Mouse (Mus musculus) kidney, embryonic 15.5 days (tissue): ENCODE data around the gene Gm45837. TPM values are rescaled to one million over a fixed set of nuclear protein-coding genes. Genes with fewer than 3 reads are reported as not detected.

Experiments
- ATAC-seq: fragments of 200-750 bp; cut with Nextera tagmentation; replicated peaks from 2 replicates; pipeline ENCODE4 v1.8.0; 2017; ENCODE audit warnings: moderate TSS enrichment; ENCODE audit not compliant: low FRiP score
- H3K27ac ChIP-seq: fragments of 300-500 bp; sonication (generic); 2 replicates; pipeline ENCODE4 v1.5.1; 2015; ENCODE audit warnings: mild to moderate bottlenecking, inconsistent platforms
- H3K27me3 ChIP-seq: fragments of 300-500 bp; sonication (generic); 2 replicates; pipeline ENCODE4 v1.6.1; 2015; ENCODE audit warnings: inconsistent platforms
- H3K36me3 ChIP-seq: fragments of 300-500 bp; sonication (generic); 2 replicates; pipeline ENCODE4 v1.6.1; 2015; ENCODE audit warnings: inconsistent platforms
- H3K4me1 ChIP-seq: fragments of 300-500 bp; sonication (generic); 2 replicates; pipeline ENCODE4 v1.6.1; 2015; ENCODE audit warnings: inconsistent platforms
- H3K4me2 ChIP-seq: fragments of 300-500 bp; sonication (generic); 2 replicates; pipeline ENCODE4 v1.6.1; 2015; ENCODE audit warnings: moderate library complexity, mild to moderate bottlenecking, inconsistent platforms
- H3K4me3 ChIP-seq: fragments of 300-500 bp; sonication (generic); replicated peaks from 2 replicates; pipeline ENCODE4 v1.5.1; 2015; ENCODE audit warnings: mild to moderate bottlenecking, inconsistent platforms
- H3K9ac ChIP-seq: fragments of 300-500 bp; sonication (generic); 2 replicates; pipeline ENCODE4 v1.6.1; 2015; ENCODE audit warnings: mild to moderate bottlenecking, inconsistent platforms
- H3K9me3 ChIP-seq: fragments of 300-500 bp; sonication (generic); replicated peaks from 2 replicates; pipeline ENCODE4 v1.6.1; 2016; ENCODE audit warnings: inconsistent platforms
- WGBS: fragments of 180-500 bp; shearing (Covaris S2); methylation state at CpG from one replicate; pipeline ENCODE4 v1.1.7; 2015; ENCODE audit warnings: mixed read lengths; 5-methylcytosine and 5-hydroxymethylcytosine counted together
- polyA plus RNA-seq: library from polyadenylated mRNA; unstranded; fragments of >200 nt; fragmentation: Nextera tagmentation; extraction: Ambion mirVana; gene quantifications from 2 replicates; pipeline ENCODE4 v1.2.1, GENCODE M21; 2015

Gene Gm45837
- polyA plus RNA-seq, 1 experiment from 2014 or later, result 0.21 TPM

DNA sequence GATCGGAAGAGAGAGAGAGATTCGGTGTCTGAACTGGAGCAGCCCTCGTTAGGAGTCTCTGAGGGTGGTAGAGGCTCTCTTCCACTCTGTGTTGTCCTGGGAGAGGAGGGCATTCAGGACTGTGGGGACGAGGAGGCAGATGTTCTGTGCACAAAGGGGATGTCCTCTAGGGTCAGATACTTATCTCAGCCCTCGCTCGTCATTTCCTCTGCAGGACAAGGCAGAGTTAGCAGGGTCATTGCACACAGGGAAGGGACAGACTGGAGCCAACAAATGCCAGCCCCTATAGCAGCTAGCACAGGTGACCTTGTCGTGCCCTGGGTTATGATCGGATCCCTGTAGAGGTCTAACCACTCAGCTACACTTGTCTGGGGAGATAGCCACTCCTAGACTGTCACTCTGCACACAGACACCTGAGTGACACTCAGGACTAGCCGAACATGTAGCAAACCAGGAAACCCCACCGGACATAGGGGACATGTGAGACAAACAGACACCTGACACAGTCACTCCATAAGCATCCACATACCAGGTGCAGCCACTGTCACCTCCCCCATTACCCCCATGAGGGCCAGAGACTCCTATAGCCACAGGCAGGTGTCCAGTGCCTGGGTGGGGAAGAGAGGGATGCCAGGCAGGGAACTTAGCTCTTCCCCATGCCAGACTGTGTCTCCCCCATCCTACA is 49.4 kb downstream of the Gm45837 start:
- Histone ChIP-seq H3K27ac (no peak overlapping the region), H3K36me3 (no peaks in the 10 kb centered on the region), H3K9me3 (no peaks in the 10 kb centered on the region), H3K4me1 (peaks cover 77% of the 10 kb centered on the region), H3K4me3 (no peak overlapping the region), H3K27me3 (no peaks in the 10 kb centered on the region), H3K9ac (no peak overlapping the region), H3K4me2 (no peak overlapping the region)
- 43% methylated on average over 10 of the region's 10 CpGs for WGBS
- ATAC-seq, result no peak

DNA sequence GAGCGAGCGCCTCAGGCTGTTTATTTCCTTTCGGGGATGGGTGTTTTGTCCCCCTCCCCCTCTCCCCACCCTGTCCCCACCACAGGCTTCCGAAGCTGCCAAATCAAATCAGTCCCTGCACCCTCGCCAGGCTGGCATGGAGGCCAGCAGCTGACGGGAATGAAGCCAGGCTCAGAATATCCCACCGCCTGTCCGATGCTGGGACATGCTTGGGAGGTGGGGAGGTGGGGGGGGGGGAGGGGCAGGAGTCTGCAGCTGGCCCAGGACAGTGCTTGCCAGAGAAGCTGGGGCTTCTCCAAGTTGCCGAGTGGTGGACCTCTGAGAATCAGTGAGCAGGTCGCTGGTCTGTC is 49.9 kb downstream of the Gm45837 start:
- Histone ChIP-seq H3K9ac (no peak overlapping the region), H3K4me2 (no peak overlapping the region), H3K27me3 (no peaks in the 10 kb centered on the region), H3K27ac (no peak overlapping the region), H3K4me1 (peaks cover 78% of the 10 kb centered on the region), H3K36me3 (no peaks in the 10 kb centered on the region), H3K4me3 (no peak overlapping the region), H3K9me3 (no peaks in the 10 kb centered on the region)
- no peak for ATAC-seq
- 53% methylated on average over 10 of the region's 10 CpGs for WGBS

DNA sequence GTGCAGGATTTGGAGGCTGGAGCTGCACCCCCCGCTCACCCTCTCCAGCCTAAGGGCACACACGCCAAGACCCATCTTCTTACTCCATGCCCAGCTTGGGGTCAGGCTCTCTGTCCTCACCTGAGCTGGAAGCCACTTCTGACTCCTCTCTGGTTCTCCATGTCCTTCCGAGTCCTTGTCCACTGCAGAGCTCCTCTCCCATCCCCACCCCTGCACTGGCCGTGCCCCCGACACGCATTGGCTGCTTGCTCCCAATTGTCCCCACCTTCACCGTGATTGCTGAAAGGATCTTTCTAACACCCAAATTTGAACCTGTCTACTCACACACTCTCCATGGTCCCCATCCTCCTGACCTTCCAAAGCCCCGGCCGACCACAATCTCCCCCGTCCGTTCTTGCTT is 50.9 kb downstream of the Gm45837 start:
- Histone ChIP-seq H3K4me3 (no peak overlapping the region), H3K4me2 (no peak overlapping the region), H3K27me3 (no peaks in the 10 kb centered on the region), H3K36me3 (no peaks in the 10 kb centered on the region), H3K9me3 (no peaks in the 10 kb centered on the region), H3K27ac (no peak overlapping the region), H3K4me1 (peaks cover 83% of the 10 kb centered on the region), H3K9ac (no peak overlapping the region)
- ATAC-seq, result no peak
- 69% methylated on average over 11 of the region's 11 CpGs for WGBS

DNA sequence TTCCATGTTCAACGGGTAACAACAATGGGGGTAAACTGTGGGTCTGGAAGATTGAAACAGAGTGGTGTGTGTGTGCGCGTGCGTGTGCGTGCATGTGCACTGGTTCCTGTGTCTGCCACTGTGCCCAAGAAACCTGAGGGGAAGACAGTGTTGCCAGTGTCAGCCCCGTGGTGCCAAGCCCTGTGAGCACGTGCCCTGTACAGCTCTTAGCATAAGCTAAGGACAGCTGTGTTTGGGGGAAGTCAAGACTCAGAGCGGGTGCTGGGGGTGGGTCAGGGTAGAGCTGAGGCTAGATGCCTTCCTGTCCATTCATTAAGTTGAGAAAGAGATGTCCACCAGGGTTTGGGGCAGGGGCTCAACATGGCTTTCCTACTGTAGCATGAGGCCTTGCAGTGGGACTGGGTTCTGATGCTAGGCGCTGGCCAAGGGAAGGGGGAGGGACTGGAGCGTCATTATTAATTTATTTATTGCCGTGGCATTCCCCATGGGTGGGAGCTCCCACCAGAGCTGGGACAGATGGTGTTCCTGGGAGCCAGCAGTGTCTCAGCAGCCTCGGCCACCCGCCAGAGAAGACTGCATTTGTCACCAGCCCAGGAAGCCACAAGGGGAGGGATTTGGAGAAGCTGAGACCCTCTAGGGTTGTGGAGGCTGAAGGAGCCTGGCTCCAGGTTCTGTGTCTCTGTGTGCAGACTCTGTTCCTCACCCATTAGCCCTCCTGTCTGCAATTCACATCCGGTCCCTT is 51.8 kb downstream of the Gm45837 start:
- no peaks in the 10 kb centered on the region for H3K36me3 ChIP-seq
- H3K4me3 ChIP-seq, result no peak overlapping the region
- H3K4me2 ChIP-seq, result no peak overlapping the region
- 69% methylated on average over 14 of the region's 14 CpGs for WGBS
- no peaks in the 10 kb centered on the region for H3K27me3 ChIP-seq
- no peaks in the 10 kb centered on the region for H3K9me3 ChIP-seq
- peaks cover 82% of the 10 kb centered on the region for H3K4me1 ChIP-seq
- H3K9ac ChIP-seq, result no peak overlapping the region
- H3K27ac ChIP-seq, result peak overlapping the region; percentile 23
- no peak for ATAC-seq

DNA sequence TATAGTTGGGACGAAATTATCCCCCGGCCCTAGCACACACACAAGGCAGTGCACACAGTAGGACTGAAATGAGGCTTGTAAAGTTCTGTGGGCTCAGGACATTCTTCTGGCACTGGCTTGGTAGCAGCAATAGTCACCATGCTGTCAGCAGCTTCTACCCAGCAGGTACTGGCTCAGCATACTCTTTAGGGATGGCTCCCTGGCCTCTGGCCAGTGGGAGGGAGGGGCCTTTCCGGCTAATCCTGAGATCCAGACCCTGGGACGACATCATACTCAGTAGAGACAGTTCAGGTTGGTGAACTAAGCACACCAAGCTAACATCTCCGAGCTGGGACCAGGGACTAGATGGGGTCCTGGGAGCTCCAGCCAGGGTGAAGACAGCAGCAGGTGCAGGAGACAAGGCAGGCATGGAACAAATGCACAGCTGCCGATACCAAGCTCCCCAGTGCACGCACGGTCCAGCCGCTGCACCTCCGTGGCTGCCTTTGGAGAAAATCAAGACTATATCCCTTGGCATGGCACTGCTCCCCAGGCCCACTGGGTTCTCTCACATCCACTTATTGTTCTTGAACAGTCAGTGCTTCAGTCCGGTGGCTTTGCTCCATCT is 53.1 kb downstream of the Gm45837 start:
- Histone ChIP-seq H3K4me3 (no peak overlapping the region), H3K4me2 (no peak overlapping the region), H3K27me3 (no peaks in the 10 kb centered on the region), H3K9ac (no peak overlapping the region), H3K27ac (no peak overlapping the region), H3K9me3 (no peaks in the 10 kb centered on the region), H3K4me1 (peaks cover 72% of the 10 kb centered on the region), H3K36me3 (no peaks in the 10 kb centered on the region)
- no peak for ATAC-seq
- 75% methylated on average over 11 of the region's 11 CpGs for WGBS

DNA sequence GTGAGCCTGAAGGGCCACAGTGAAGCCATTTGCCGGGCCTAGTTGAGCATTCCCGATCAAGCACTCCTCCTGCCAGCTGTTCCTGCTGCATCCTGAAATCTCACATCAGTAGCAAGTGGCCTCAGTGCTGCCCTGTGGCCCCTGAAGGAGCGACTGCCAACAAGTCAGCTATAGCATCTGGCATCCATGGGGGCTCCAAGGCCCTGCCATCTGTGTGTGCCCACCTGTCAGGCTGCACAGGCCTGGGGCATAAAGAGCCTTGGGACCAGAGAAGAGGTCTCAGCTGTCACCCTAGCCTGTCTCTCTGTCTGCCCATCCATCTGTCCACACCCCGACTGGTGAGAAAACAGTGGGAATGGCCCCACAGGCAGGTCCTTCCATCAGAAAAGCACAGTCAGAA is 54.2 kb downstream of the Gm45837 start:
- H3K4me2 ChIP-seq, result no peak overlapping the region
- ATAC-seq, result no peak
- no peaks in the 10 kb centered on the region for H3K36me3 ChIP-seq
- H3K27ac ChIP-seq, result peak overlapping the region; percentile 72
- peaks cover 64% of the 10 kb centered on the region for H3K4me1 ChIP-seq
- no peaks in the 10 kb centered on the region for H3K9me3 ChIP-seq
- no peak overlapping the region for H3K4me3 ChIP-seq
- WGBS, result 51% methylated on average over 4 of the region's 4 CpGs
- no peaks in the 10 kb centered on the region for H3K27me3 ChIP-seq
- H3K9ac ChIP-seq, result no peak overlapping the region

DNA sequence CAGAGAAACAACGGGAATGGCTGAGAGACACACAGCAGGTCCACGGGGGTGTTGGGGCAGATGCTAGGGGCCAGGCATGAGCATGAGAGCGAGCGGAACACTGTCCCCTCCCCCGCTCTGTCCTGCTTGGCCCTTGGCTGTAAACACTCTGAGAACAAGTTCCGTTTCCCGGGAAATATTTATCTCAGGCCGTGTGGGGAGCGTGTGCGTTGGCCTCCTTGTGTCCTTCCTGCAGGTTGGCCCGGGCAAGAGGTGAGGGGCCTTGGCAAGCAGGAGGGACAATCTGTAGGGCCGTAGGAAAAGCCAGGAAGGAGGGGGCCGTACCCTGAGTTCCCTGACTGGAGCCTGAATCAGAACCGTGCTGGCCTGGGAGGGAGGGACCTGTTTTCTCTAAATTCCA is 54.7 kb downstream of the Gm45837 start:
- no peaks in the 10 kb centered on the region for H3K36me3 ChIP-seq
- no peak overlapping the region for H3K9ac ChIP-seq
- peak; percentile 43 for ATAC-seq
- H3K27me3 ChIP-seq, result no peaks in the 10 kb centered on the region
- 22% methylated on average over 14 of the region's 14 CpGs for WGBS
- H3K27ac ChIP-seq, result peak overlapping the region; percentile 72
- H3K4me3 ChIP-seq, result no peak overlapping the region
- H3K4me1 ChIP-seq, result peaks cover 59% of the 10 kb centered on the region
- no peaks in the 10 kb centered on the region for H3K9me3 ChIP-seq
- H3K4me2 ChIP-seq, result no peak overlapping the region

DNA sequence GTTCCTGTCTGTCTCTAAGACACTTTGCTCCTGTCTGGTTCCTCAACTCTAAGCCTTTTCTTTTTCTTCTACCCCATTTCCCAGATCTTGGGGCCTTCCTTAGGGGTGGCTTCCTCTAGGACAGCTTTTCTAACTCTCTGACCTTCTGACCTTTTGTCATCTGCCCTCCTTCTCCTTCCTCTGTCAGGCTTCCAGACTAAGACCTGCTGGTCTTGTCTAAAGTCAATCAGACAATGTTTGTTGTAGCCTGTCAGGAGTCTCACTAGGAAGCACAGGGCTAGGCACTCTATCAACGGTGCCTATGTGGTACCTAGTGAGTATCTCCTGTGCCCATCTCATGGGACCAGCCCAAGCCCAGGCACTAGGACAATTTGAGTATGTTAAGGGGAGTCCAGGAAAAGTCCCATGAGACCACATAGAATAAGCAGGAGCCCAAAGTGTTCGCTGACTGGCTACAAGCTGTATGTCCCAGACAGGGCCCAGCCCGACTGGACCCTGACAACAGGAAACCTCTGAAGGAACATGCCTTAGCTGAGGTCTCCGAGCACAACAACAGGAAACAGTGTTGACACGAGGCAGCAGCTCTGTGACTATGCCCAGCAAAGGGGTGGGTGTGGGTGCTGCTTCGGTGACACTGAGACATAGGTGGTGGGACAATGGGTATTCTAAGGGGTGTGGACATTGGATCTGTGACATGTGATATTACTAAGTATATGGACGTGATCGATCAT is 55.3 kb downstream of the Gm45837 start:
- ATAC-seq, result no peak
- Histone ChIP-seq H3K27me3 (no peaks in the 10 kb centered on the region), H3K4me2 (no peak overlapping the region), H3K4me1 (peaks cover 54% of the 10 kb centered on the region), H3K4me3 (no peak overlapping the region), H3K9me3 (no peaks in the 10 kb centered on the region), H3K36me3 (no peaks in the 10 kb centered on the region), H3K9ac (no peak overlapping the region), H3K27ac (peak overlapping the region; percentile 72)
- 75% methylated on average over 8 of the region's 8 CpGs for WGBS

DNA sequence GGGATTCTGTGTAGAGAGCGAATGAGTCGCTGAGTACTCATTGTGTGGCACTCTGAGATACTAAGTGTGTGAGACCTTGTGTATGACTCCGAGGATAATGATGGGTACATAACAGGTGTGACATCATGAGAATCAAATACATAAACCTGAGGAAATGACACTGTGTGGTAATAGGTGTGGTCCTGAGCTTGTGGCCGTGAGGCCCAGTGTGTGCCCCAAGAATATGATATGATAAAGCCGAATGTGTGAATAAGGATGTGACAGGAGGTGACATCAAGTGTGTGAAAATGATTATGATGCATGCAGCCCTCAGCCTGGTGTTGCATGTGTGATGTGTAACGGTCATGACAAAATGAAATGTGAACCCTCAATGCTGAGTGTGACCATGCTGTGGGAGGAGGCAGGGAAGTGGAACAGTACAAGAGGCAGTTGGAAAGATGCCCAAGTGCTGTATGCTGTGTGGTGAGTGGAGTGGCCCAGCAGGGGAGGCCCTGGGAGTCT is 55.9 kb downstream of the Gm45837 start:
- no peaks in the 10 kb centered on the region for H3K9me3 ChIP-seq
- no peaks in the 10 kb centered on the region for H3K36me3 ChIP-seq
- no peaks in the 10 kb centered on the region for H3K27me3 ChIP-seq
- H3K9ac ChIP-seq, result no peak overlapping the region
- H3K4me2 ChIP-seq, result no peak overlapping the region
- 73% methylated on average over 6 of the region's 6 CpGs for WGBS
- peak overlapping the region; percentile 72; the same call in 1 of the 2 replicates for H3K27ac ChIP-seq
- no peak overlapping the region for H3K4me3 ChIP-seq
- ATAC-seq, result 0 out of 2 replicates have a peak, but pooled peaks have one; percentile 29
- H3K4me1 ChIP-seq, result peaks cover 49% of the 10 kb centered on the region

DNA sequence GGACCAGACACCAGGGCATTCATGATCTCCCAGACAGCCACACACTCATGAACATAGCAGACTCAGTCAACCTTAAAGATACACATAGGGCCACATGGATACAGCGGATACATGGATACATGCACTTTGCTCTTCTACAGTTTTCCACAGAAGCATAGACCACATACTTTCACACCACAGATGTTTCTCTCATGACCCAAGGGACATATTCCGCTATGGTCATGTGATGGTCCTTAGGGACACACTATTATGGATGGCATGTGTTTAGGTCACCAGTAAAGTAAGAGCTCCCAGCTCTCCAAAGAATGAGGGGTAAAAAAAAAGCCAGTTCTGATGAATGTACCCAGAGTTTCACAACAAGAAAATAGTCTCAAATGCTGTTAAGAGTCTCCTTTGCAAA is 60.7 kb downstream of the Gm45837 start:
- Histone ChIP-seq H3K9ac (no peak overlapping the region), H3K27me3 (no peaks in the 10 kb centered on the region), H3K9me3 (no peaks in the 10 kb centered on the region), H3K36me3 (no peaks in the 10 kb centered on the region), H3K4me1 (peaks cover 21% of the 10 kb centered on the region), H3K4me2 (no peak overlapping the region), H3K27ac (no peak overlapping the region), H3K4me3 (no peak overlapping the region)
- WGBS, result 90% methylated on average over 2 of the region's 2 CpGs
- no peak for ATAC-seq

DNA sequence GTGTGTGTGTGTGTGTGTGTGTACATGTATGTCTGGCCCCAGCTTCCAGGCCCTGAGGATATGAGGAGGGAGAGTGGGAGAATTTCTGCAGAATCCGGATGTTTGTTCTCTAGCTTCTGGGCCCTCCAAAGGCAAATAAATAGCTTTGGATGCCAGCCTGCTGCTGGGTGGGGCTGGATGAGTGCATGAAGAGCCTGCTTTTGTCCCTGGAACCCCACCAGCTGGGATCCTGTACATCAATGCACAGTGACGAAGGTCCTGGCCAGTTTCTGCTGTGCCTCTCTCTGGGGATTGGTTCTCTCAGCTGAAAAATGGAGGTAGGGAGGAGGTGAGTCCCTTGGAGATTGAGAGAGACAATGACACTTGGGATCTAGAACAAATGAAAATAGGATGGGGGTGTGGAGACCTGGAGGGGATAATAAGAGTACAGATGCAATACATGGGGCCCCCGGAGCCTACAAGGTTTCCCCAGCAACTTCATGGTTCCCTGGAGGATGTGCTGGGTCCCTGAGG is 61.3 kb downstream of the Gm45837 start:
- Histone ChIP-seq H3K4me1 (peaks cover 23% of the 10 kb centered on the region), H3K27me3 (no peaks in the 10 kb centered on the region), H3K9me3 (no peaks in the 10 kb centered on the region), H3K27ac (no peak overlapping the region), H3K9ac (no peak overlapping the region), H3K4me2 (no peak overlapping the region), H3K4me3 (no peak overlapping the region), H3K36me3 (no peaks in the 10 kb centered on the region)
- no peak for ATAC-seq
- 78% methylated on average over 3 of the region's 3 CpGs for WGBS
